Mouse (Mus musculus): ENCODE data around the gene Slc12a7. TPM values are rescaled to one million over a fixed set of nuclear protein-coding genes. Genes with fewer than 3 reads are reported as not detected.

Gene Slc12a7
- polyA plus RNA-seq, 1 experiment from 2014 or later: 12.9 TPM

- H3K36me3 ChIP-seq (ENCODE audit: control insufficient read depth, insufficient read depth): no peaks in the 10 kb centered on the region
- H3K27me3 ChIP-seq (replicated peaks; ENCODE audit: control insufficient read depth, insufficient read depth, low read length): no peaks in the 10 kb centered on the region
- no peak overlapping the region for H3K9ac ChIP-seq (ENCODE audit: low read depth, low read length)
- no peak for TF ChIP-seq CTCF (IDR thresholded peaks at IDR 0.05; ENCODE audit: low read depth)
- no peak for ATAC-seq
- 32% methylated on average over 8 of the region's 8 CpGs for WGBS
- no peaks in the 10 kb centered on the region for H3K9me3 ChIP-seq (ENCODE audit: control insufficient read depth)
- peaks cover 34% of the 10 kb centered on the region for H3K4me1 ChIP-seq (replicated peaks; ENCODE audit: control insufficient read depth, insufficient read depth, low read length)
- no peak overlapping the region for H3K4me3 ChIP-seq (ENCODE audit: low read depth, low read length)
- peak overlapping the region; percentile 45; the same call in 1 of the 2 replicates for H3K4me2 ChIP-seq (replicated peaks; ENCODE audit: low read depth)
- H3K27ac ChIP-seq (ENCODE audit: low read depth, low read length): peak overlapping the region; percentile 57
Measured at GRCm38 (mm10) chr13:73767224-73767623, 34.3 kb downstream of the Slc12a7 start.

- H3K4me3 ChIP-seq (ENCODE audit: low read depth, low read length): no peak overlapping the region
- no peaks in the 10 kb centered on the region for H3K36me3 ChIP-seq (ENCODE audit: control insufficient read depth, insufficient read depth)
- peak overlapping the region; percentile 45 for H3K4me2 ChIP-seq (replicated peaks; ENCODE audit: low read depth)
- 56% methylated on average over 5 of the region's 5 CpGs for WGBS
- H3K4me1 ChIP-seq (replicated peaks; ENCODE audit: control insufficient read depth, insufficient read depth, low read length): peaks cover 37% of the 10 kb centered on the region
- no peaks in the 10 kb centered on the region for H3K9me3 ChIP-seq (ENCODE audit: control insufficient read depth)
- no peaks in the 10 kb centered on the region for H3K27me3 ChIP-seq (replicated peaks; ENCODE audit: control insufficient read depth, insufficient read depth, low read length)
- TF ChIP-seq CTCF (IDR thresholded peaks at IDR 0.05; ENCODE audit: low read depth): no peak
- ATAC-seq: no peak
- 0 out of 2 replicates have a peak overlapping the region, but pooled peaks have one; percentile 28 for H3K9ac ChIP-seq (ENCODE audit: low read depth, low read length)
- H3K27ac ChIP-seq (ENCODE audit: low read depth, low read length): peak overlapping the region; percentile 57
Measured at GRCm38 (mm10) chr13:73767754-73768153, 34.9 kb downstream of the Slc12a7 start.

GRCm38 (mm10) chr13:73768311-73768710 lies 35.4 kb downstream of the Slc12a7 start:
- Histone ChIP-seq H3K27ac (ENCODE audit: low read depth, low read length) (peak overlapping the region; percentile 29), H3K36me3 (ENCODE audit: control insufficient read depth, insufficient read depth) (no peaks in the 10 kb centered on the region), H3K27me3 (replicated peaks; ENCODE audit: control insufficient read depth, insufficient read depth, low read length) (no peaks in the 10 kb centered on the region), H3K4me1 (replicated peaks; ENCODE audit: control insufficient read depth, insufficient read depth, low read length) (peaks cover 34% of the 10 kb centered on the region), H3K4me3 (ENCODE audit: low read depth, low read length) (no peak overlapping the region), H3K9me3 (ENCODE audit: control insufficient read depth) (no peaks in the 10 kb centered on the region), H3K9ac (ENCODE audit: low read depth, low read length) (0 out of 2 replicates have a peak overlapping the region, but pooled peaks have one; percentile 28), H3K4me2 (replicated peaks; ENCODE audit: low read depth) (peak overlapping the region; percentile 45)
- no peak for TF ChIP-seq CTCF (IDR thresholded peaks at IDR 0.05; ENCODE audit: low read depth)
- 0 out of 2 replicates have a peak, but pooled peaks have one; percentile 4 for ATAC-seq
- 45% methylated on average over 3 of the region's 3 CpGs for WGBS

GRCm38 (mm10) chr13:73769916-73770682 lies 37.2 kb downstream of the Slc12a7 start:
- TF ChIP-seq CTCF (IDR thresholded peaks at IDR 0.05; ENCODE audit: low read depth): peak; percentile 62
- Histone ChIP-seq H3K4me2 (replicated peaks; ENCODE audit: low read depth) (peak overlapping the region; percentile 46), H3K36me3 (ENCODE audit: control insufficient read depth, insufficient read depth) (peaks cover 10% of the 10 kb centered on the region), H3K9me3 (ENCODE audit: control insufficient read depth) (no peaks in the 10 kb centered on the region), H3K4me1 (replicated peaks; ENCODE audit: control insufficient read depth, insufficient read depth, low read length) (peaks cover 40% of the 10 kb centered on the region), H3K9ac (ENCODE audit: low read depth, low read length) (no peak overlapping the region; the same call in 1 of the 2 replicates), H3K27ac (ENCODE audit: low read depth, low read length) (peak overlapping the region; percentile 89), H3K4me3 (ENCODE audit: low read depth, low read length) (no peak overlapping the region), H3K27me3 (replicated peaks; ENCODE audit: control insufficient read depth, insufficient read depth, low read length) (no peaks in the 10 kb centered on the region)
- peak; percentile 94 for ATAC-seq
- WGBS: 22% methylated on average over 4 of the region's 4 CpGs

- Histone ChIP-seq H3K27ac (ENCODE audit: low read depth, low read length) (peak overlapping the region; percentile 89), H3K9ac (ENCODE audit: low read depth, low read length) (no peak overlapping the region), H3K4me2 (replicated peaks; ENCODE audit: low read depth) (peak overlapping the region; percentile 46), H3K27me3 (replicated peaks; ENCODE audit: control insufficient read depth, insufficient read depth, low read length) (no peaks in the 10 kb centered on the region), H3K9me3 (ENCODE audit: control insufficient read depth) (no peaks in the 10 kb centered on the region), H3K4me3 (ENCODE audit: low read depth, low read length) (no peak overlapping the region), H3K36me3 (ENCODE audit: control insufficient read depth, insufficient read depth) (peaks cover 10% of the 10 kb centered on the region), H3K4me1 (replicated peaks; ENCODE audit: control insufficient read depth, insufficient read depth, low read length) (peaks cover 40% of the 10 kb centered on the region)
- ATAC-seq: no peak
- WGBS: 18% methylated on average over 3 of the region's 3 CpGs
- no peak for TF ChIP-seq CTCF (IDR thresholded peaks at IDR 0.05; ENCODE audit: low read depth)
Measured at GRCm38 (mm10) chr13:73771131-73771530, 38.2 kb downstream of the Slc12a7 start.

- peaks cover 33% of the 10 kb centered on the region for H3K4me1 ChIP-seq (replicated peaks; ENCODE audit: control insufficient read depth, insufficient read depth, low read length)
- no peak overlapping the region for H3K4me3 ChIP-seq (ENCODE audit: low read depth, low read length)
- peak; percentile 74 for TF ChIP-seq CTCF (IDR thresholded peaks at IDR 0.05; ENCODE audit: low read depth)
- H3K9ac ChIP-seq (ENCODE audit: low read depth, low read length): no peak overlapping the region
- H3K36me3 ChIP-seq (ENCODE audit: control insufficient read depth, insufficient read depth): peaks cover 10% of the 10 kb centered on the region
- 16% methylated on average over 2 of the region's 2 CpGs for WGBS
- H3K4me2 ChIP-seq (replicated peaks; ENCODE audit: low read depth): no peak overlapping the region
- ATAC-seq: no peak
- peak overlapping the region; percentile 28 for H3K27ac ChIP-seq (ENCODE audit: low read depth, low read length)
- no peaks in the 10 kb centered on the region for H3K27me3 ChIP-seq (replicated peaks; ENCODE audit: control insufficient read depth, insufficient read depth, low read length)
- H3K9me3 ChIP-seq (ENCODE audit: control insufficient read depth): no peaks in the 10 kb centered on the region
Measured at GRCm38 (mm10) chr13:73772655-73773054, 39.8 kb downstream of the Slc12a7 start.
